Mouse (Mus musculus): ENCODE results near the gene Vapa. TPM values are rescaled to one million over a fixed set of nuclear protein-coding genes. Genes with fewer than 3 reads are reported as not detected.

Vapa gene
- total and polyA plus RNA-seq, 2 experiments from 2014 or later: 144 to 327 TPM

- Histone ChIP-seq H3K36me3 (ENCODE audit: insufficient read depth) (no peaks in the 10 kb centered on the region), H3K9me3 (ENCODE audit: low read length) (no peaks in the 10 kb centered on the region), H3K4me2 (ENCODE audit: low read depth) (peak overlapping the region; percentile 48), H3K9ac (peak overlapping the region; percentile 99; the same call in 1 of the 2 replicates), H3K4me3 (ENCODE audit: low read depth, low read length) (peak overlapping the region; percentile 96), H3K27me3 (ENCODE audit: insufficient read depth, low read length) (no peaks in the 10 kb centered on the region), H3K27ac (ENCODE audit: low read depth, low read length) (no peak overlapping the region), H3K4me1 (ENCODE audit: insufficient read depth) (no peaks in the 10 kb centered on the region; the same call in 1 of the 2 replicates)
- no peak for ATAC-seq
- TF ChIP-seq CTCF (IDR thresholded peaks at IDR 0.05; ENCODE audit: low read depth): no peak
- WGBS: 6% methylated on average over 4 of the region's 4 CpGs
- no peak for DNase-seq
These were observed 1.6 kb downstream of the Vapa start for GRCm38 (mm10) chr17:65611721-65612120.

- H3K4me2 ChIP-seq (ENCODE audit: low read depth): no peak overlapping the region
- no peak overlapping the region for H3K27ac ChIP-seq (ENCODE audit: low read depth, low read length)
- no peak overlapping the region for H3K4me3 ChIP-seq (ENCODE audit: low read depth, low read length)
- H3K4me1 ChIP-seq (ENCODE audit: insufficient read depth): peaks cover 3% of the 10 kb centered on the region; the same call in 1 of the 2 replicates
- DNase-seq (no peak), ATAC-seq (no peak)
- H3K36me3 ChIP-seq (ENCODE audit: insufficient read depth): no peaks in the 10 kb centered on the region
- WGBS: 78% methylated on average over 5 of the region's 5 CpGs
- no peaks in the 10 kb centered on the region for H3K27me3 ChIP-seq (ENCODE audit: insufficient read depth, low read length)
- H3K9me3 ChIP-seq (ENCODE audit: low read length): no peaks in the 10 kb centered on the region
- no peak for TF ChIP-seq CTCF (IDR thresholded peaks at IDR 0.05; ENCODE audit: low read depth)
- no peak overlapping the region for H3K9ac ChIP-seq
These were observed 4.6 kb downstream of the Vapa start for GRCm38 (mm10) chr17:65608743-65609142.

- peaks cover 3% of the 10 kb centered on the region; the same call in 1 of the 2 replicates for H3K4me1 ChIP-seq (ENCODE audit: insufficient read depth)
- ATAC-seq: no peak
- 70% methylated on average over 2 of the region's 2 CpGs for WGBS
These were observed 5.1 kb downstream of the Vapa start for GRCm38 (mm10) chr17:65608312-65608687.

GRCm38 (mm10) chr17:65607574-65608311, 5.6 kb downstream of the Vapa start:
- no peak overlapping the region for H3K4me3 ChIP-seq (ENCODE audit: low read depth, low read length)
- no peaks in the 10 kb centered on the region for H3K27me3 ChIP-seq (ENCODE audit: insufficient read depth, low read length)
- H3K36me3 ChIP-seq (ENCODE audit: insufficient read depth): no peaks in the 10 kb centered on the region
- no peak overlapping the region for H3K9ac ChIP-seq
- no peak overlapping the region for H3K4me2 ChIP-seq (ENCODE audit: low read depth)
- peaks cover 3% of the 10 kb centered on the region; the same call in 1 of the 2 replicates for H3K4me1 ChIP-seq (ENCODE audit: insufficient read depth)
- H3K27ac ChIP-seq (ENCODE audit: low read depth, low read length): no peak overlapping the region
- DNase-seq: no peak
- H3K9me3 ChIP-seq (ENCODE audit: low read length): no peaks in the 10 kb centered on the region
- WGBS: 46% methylated on average over 7 of the region's 7 CpGs
- ATAC-seq: no peak
- TF ChIP-seq CTCF (IDR thresholded peaks at IDR 0.05; ENCODE audit: low read depth): no peak

More at GRCm38 (mm10) chr17:65608312-65608687, 5.1 kb downstream of the Vapa start:
- H3K27ac ChIP-seq (ENCODE audit: low read depth, low read length): no peak overlapping the region
- H3K4me3 ChIP-seq (ENCODE audit: low read depth, low read length): no peak overlapping the region
- no peak overlapping the region for H3K9ac ChIP-seq
- TF ChIP-seq CTCF (IDR thresholded peaks at IDR 0.05; ENCODE audit: low read depth): no peak
- no peaks in the 10 kb centered on the region for H3K27me3 ChIP-seq (ENCODE audit: insufficient read depth, low read length)
- no peak overlapping the region for H3K4me2 ChIP-seq (ENCODE audit: low read depth)
- H3K9me3 ChIP-seq (ENCODE audit: low read length): no peaks in the 10 kb centered on the region
- no peak for DNase-seq
- H3K36me3 ChIP-seq (ENCODE audit: insufficient read depth): no peaks in the 10 kb centered on the region

- H3K27ac ChIP-seq (ENCODE audit: low read depth, low read length): no peak overlapping the region
- DNase-seq (no peak), ATAC-seq (no peak)
- H3K27me3 ChIP-seq (ENCODE audit: insufficient read depth, low read length): no peaks in the 10 kb centered on the region
- H3K4me3 ChIP-seq (ENCODE audit: low read depth, low read length): no peak overlapping the region
- no peak for TF ChIP-seq CTCF (IDR thresholded peaks at IDR 0.05; ENCODE audit: low read depth)
- no peak overlapping the region for H3K4me2 ChIP-seq (ENCODE audit: low read depth)
- no peaks in the 10 kb centered on the region for H3K36me3 ChIP-seq (ENCODE audit: insufficient read depth)
- WGBS: 74% methylated on average over 4 of the region's 4 CpGs
- H3K4me1 ChIP-seq (ENCODE audit: insufficient read depth): peaks cover 3% of the 10 kb centered on the region; the same call in 1 of the 2 replicates
- H3K9ac ChIP-seq: no peak overlapping the region
- H3K9me3 ChIP-seq (ENCODE audit: low read length): no peaks in the 10 kb centered on the region
These were observed 7.3 kb downstream of the Vapa start for GRCm38 (mm10) chr17:65606014-65606413.

DNA sequence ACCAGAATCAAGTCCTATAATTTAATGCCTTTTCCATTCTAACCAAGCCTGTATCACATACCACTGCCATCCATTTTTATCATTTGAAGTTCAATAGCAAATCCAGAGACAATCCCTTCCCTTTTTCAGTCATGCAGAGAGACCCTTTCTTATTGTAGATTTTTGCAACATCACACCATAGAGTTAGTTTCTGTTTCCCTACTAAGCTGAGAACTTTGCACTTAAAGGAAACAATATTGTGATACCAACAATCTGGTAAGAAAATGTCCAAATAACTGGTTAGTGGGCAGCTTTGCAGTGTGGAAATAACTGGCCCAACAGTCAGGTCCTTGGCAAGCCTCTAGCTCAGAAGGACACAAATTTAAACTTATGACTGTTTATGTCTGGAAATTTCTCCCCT, 8.5 kb downstream of the Vapa start:
- peaks cover 3% of the 10 kb centered on the region; the same call in 1 of the 2 replicates for H3K4me1 ChIP-seq (ENCODE audit: insufficient read depth)
- no peak overlapping the region for H3K9ac ChIP-seq
- no peaks in the 10 kb centered on the region for H3K27me3 ChIP-seq (ENCODE audit: insufficient read depth, low read length)
- H3K4me3 ChIP-seq (ENCODE audit: low read depth, low read length): no peak overlapping the region
- no peaks in the 10 kb centered on the region for H3K36me3 ChIP-seq (ENCODE audit: insufficient read depth)
- H3K9me3 ChIP-seq (ENCODE audit: low read length): no peaks in the 10 kb centered on the region
- ATAC-seq (no peak), DNase-seq (no peak)
- no peak overlapping the region for H3K4me2 ChIP-seq (ENCODE audit: low read depth)
- H3K27ac ChIP-seq (ENCODE audit: low read depth, low read length): no peak overlapping the region
- TF ChIP-seq CTCF (IDR thresholded peaks at IDR 0.05; ENCODE audit: low read depth): no peak

DNA sequence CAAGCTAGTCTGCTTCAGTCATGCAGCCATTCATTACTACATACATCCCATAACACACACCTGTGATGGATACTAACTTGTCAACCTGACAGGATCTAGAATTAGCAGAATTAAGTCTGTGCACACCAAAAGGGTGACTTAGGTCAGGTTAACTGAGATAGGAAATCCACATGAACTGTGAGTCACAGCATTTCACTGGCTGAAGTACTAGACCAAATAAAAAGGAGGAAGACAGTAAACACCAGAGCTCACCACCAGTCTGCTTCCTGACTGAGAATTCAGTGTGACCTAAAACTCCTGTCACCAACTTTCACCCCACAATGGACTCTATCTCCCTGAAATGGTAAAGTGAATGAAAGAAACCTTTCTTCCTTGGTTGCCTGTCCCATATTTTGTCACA, 9.0 kb downstream of the Vapa start:
- no peak overlapping the region for H3K4me3 ChIP-seq (ENCODE audit: low read depth, low read length)
- peaks cover 3% of the 10 kb centered on the region; the same call in 1 of the 2 replicates for H3K4me1 ChIP-seq (ENCODE audit: insufficient read depth)
- H3K27ac ChIP-seq (ENCODE audit: low read depth, low read length): no peak overlapping the region
- H3K27me3 ChIP-seq (ENCODE audit: insufficient read depth, low read length): no peaks in the 10 kb centered on the region
- DNase-seq: no peak
- ATAC-seq: no peak
- H3K36me3 ChIP-seq (ENCODE audit: insufficient read depth): no peaks in the 10 kb centered on the region
- no peak for TF ChIP-seq CTCF (IDR thresholded peaks at IDR 0.05; ENCODE audit: low read depth)
- no peaks in the 10 kb centered on the region for H3K9me3 ChIP-seq (ENCODE audit: low read length)
- H3K4me2 ChIP-seq (ENCODE audit: low read depth): no peak overlapping the region
- no peak overlapping the region for H3K9ac ChIP-seq
